Mouse (Mus musculus) cerebellum, adult 2 months (tissue): ENCODE results near the gene Mfn2.

ENCODE experiments used
- CTCF ChIP-seq: fragments of 200-500 bp; IDR thresholded peaks from 2 replicates; pipeline ENCODE4 v1.5.1; 2011; ENCODE audit warnings: low read depth, mild to moderate bottlenecking, control low read depth, low read length, moderate library complexity, borderline replicate concordance; ENCODE audit not compliant: insufficient read depth
- POLR2A ChIP-seq: fragments of 200-500 bp; IDR thresholded peaks from 2 replicates; pipeline ENCODE4 v1.6.1; 2011; ENCODE audit warnings: low read length, control low read depth, borderline replicate concordance; ENCODE audit not compliant: insufficient read depth

DNA sequence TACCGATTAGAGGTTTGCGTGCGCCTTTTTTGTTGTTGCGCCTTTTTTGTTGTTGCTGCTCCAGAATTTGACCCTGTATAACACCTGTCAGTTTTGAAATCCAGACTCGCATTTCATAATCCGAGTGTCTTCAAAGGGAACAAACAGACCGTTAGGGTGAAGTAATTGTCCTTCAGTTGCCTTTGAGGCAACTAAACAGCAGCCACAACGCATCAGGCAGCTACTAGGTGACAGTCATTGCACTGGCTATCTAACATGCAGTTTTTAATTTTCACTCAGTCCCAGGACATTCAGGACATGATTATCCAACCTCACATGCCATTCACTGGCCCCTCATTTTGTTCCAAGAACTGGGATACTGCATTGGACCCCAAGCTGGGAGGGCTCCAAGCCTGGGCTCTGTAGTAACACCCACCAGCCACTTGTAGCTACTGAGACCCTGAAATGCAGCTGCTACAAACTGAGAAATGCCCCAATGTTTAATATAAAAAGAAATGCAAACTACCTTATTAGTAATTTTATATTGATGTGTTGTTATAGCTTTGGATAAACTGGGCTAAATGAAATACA is 671 bp upstream of the Mfn2 start:
- TF ChIP-seq CTCF, result no peak
- peak; percentile 38; the same call in 1 of the 2 replicates for TF ChIP-seq POLR2A
